Mouse (Mus musculus): ENCODE measurements at regions not wholly inside any gene's neighbourhood (a gene's known extent, or its start where the extent isn't known, plus 50 kb on each side); places are given as distances from the start of the nearest gene placed in this dataset.
"Not testable (repeated sequence)": the region's sequence is repeated elsewhere in the genome, so short reads cannot be mapped to it uniquely, and the experiment has no call there.

GRCm38 (mm10) chr6:13763636-13764035 is 76.1 kb downstream of the Gpr85 start:
- not testable (repeated sequence) for DNase-seq

DNA sequence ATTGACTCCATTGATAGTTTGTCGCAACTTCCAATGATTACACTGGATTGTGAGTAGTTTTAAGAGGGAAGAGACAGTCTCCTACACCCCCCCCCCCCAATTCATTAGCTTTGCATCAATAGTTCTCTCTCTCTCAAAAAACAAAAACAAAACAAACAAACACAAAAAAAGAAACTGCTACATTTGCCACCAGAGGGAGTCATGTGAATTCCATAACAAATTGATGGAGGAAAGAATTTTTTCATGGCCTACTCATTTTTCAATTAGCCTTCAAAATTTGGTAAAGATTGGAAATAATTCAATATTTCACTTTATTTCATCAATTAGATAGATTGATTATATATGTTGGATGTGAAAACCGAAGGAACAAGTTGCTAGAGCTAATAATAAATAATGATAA is 80.3 kb downstream of the Gpr85 start:
- DNase-seq, result no peak

GRCm38 (mm10) chr6:13758946-13759345 is 80.8 kb downstream of the Gpr85 start:
- DNase-seq, result no peak

- no peak for DNase-seq
Observed at GRCm38 (mm10) chr6:13748931-13749638, 71.3 kb upstream of the Bmt2 start.

DNA sequence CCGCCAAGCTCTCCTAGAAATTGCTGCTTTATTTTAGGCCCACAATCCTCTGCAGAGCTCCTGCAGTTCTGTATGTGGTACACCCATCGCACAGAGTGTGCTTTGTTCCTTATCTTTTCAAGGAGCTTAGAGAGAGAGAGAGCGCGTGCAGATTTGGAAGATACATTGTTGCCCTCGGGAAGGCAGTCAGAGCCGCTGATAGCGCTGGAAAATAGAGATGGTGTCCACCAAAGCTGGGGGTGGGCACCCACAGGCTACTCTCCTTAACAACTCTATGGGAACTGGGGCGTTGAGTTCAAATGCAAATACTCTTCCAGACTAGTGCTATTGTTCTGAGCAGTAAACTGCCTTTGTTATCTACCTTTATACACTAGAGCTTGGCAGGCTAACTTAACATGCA is 70.2 kb upstream of the Bmt2 start:
- DNase-seq, result no peak

GRCm38 (mm10) chr6:13746577-13747482 is 69.1 kb upstream of the Bmt2 start:
- DNase-seq, result peak; percentile 8

Data from gastrocnemius, postnatal 25 days (tissue).